Comparison of ENCODE assay signal across 9 mouse cellular contexts in genomic region chr3:52603244-52603704, GRCm38 (mm10).
DNase-seq lines count a peak whose midpoint lies in the region; ATAC-seq lines count a peak whose summit lies in the region.
"Had no signal": no experiment of that assay in that cellular context is flagged by ENCODE, and none has a peak within 500 bp of the region (broad histone marks: within the 10 kb centered on the region; RNA-seq: fewer than 3 reads in every experiment).

No protein-coding gene starts in this region.

- DNase-seq in intestine, embryonic 14.5 days (ENCODE audit: low spot score): peak; percentile 45
- DNase-seq in embryonic facial prominence, embryonic 10.5 days (ENCODE audit: low spot score): peak; percentile 51
- peak; percentile 45 to 85 for DNase-seq in lung, postnatal 4 days
- no peak for DNase-seq in left cerebral cortex, adult 18-20 months (ENCODE audit: low spot score in 2 of 2)
- DNase-seq in left cerebral cortex, postnatal 25 days (ENCODE audit: low spot score in 2 of 2): no peak

- no peaks in the 10 kb centered on the region for H3K4me1 ChIP-seq in intestine, embryonic 14.5 days (replicated peaks; ENCODE audit: control insufficient read depth, insufficient read depth, low read length)
- H3K4me1 ChIP-seq in intestine, embryonic 15.5 days (replicated peaks): no peaks in the 10 kb centered on the region
- H3K4me1 ChIP-seq in embryonic facial prominence, embryonic 10.5 days: peaks cover 12% of the 10 kb centered on the region
- peaks cover 14% of the 10 kb centered on the region for H3K4me1 ChIP-seq in heart, embryonic 13.5 days
- H3K4me1 ChIP-seq in hindbrain, embryonic 12.5 days: peaks cover 10% of the 10 kb centered on the region

- no peaks in the 10 kb centered on the region for H3K9me3 ChIP-seq in intestine, embryonic 14.5 days (ENCODE audit: control insufficient read depth, low read length)
- H3K9me3 ChIP-seq in intestine, embryonic 15.5 days: no peaks in the 10 kb centered on the region
- no peaks in the 10 kb centered on the region for H3K9me3 ChIP-seq in embryonic facial prominence, embryonic 10.5 days
- H3K9me3 ChIP-seq in heart, embryonic 13.5 days: no peaks in the 10 kb centered on the region
- H3K9me3 ChIP-seq in hindbrain, embryonic 12.5 days (replicated peaks): no peaks in the 10 kb centered on the region

- no peak overlapping the region for H3K27ac ChIP-seq in intestine, embryonic 14.5 days (ENCODE audit: low read depth)
- H3K27ac ChIP-seq in intestine, embryonic 15.5 days: no peak overlapping the region
- 0 out of 2 replicates have a peak overlapping the region, but pooled peaks have one; percentile 14 for H3K27ac ChIP-seq in embryonic facial prominence, embryonic 10.5 days (replicated peaks)
- H3K27ac ChIP-seq in heart, embryonic 13.5 days (replicated peaks): no peak overlapping the region
- H3K27ac ChIP-seq in hindbrain, embryonic 12.5 days: no peak overlapping the region

- H3K9ac ChIP-seq in intestine, embryonic 14.5 days (ENCODE audit: low read length): no peak overlapping the region
- no peak overlapping the region for H3K9ac ChIP-seq in intestine, embryonic 15.5 days
- 0 out of 2 replicates have a peak overlapping the region, but pooled peaks have one; percentile 3 for H3K9ac ChIP-seq in heart, embryonic 13.5 days
- H3K9ac ChIP-seq in hindbrain, embryonic 12.5 days: no peak overlapping the region

- H3K4me3 ChIP-seq in intestine, embryonic 14.5 days (ENCODE audit: low read depth, low read length): no peak overlapping the region
- H3K4me3 ChIP-seq in intestine, embryonic 15.5 days (replicated peaks): no peak overlapping the region
- H3K4me3 ChIP-seq in embryonic facial prominence, embryonic 10.5 days: no peak overlapping the region
- H3K4me3 ChIP-seq in heart, embryonic 13.5 days: no peak overlapping the region
- H3K4me3 ChIP-seq in hindbrain, embryonic 12.5 days: no peak overlapping the region

- 51% methylated on average over 8 of the region's 8 CpGs for WGBS in intestine, embryonic 14.5 days
- 70% methylated on average over 8 of the region's 8 CpGs for WGBS in intestine, embryonic 15.5 days
- WGBS in embryonic facial prominence, embryonic 10.5 days: 70% methylated on average over 8 of the region's 8 CpGs
- WGBS in heart, embryonic 13.5 days: 42% methylated on average over 8 of the region's 8 CpGs
- 72% methylated on average over 7 of the region's 8 CpGs for WGBS in hindbrain, embryonic 12.5 days

- intact Hi-C loops in left cerebral cortex, postnatal 25 days (cut with DNase I): loop anchor here (10.0 kb wide), 1 partner anchor 338 kb away; the partner anchor contains the start of gene Foxo1

- H3K27me3 ChIP-seq in intestine, embryonic 14.5 days (replicated peaks; ENCODE audit: control insufficient read depth, insufficient read depth, low read length): no peaks in the 10 kb centered on the region
- no peaks in the 10 kb centered on the region for H3K27me3 ChIP-seq in intestine, embryonic 15.5 days (replicated peaks)
- H3K27me3 ChIP-seq in embryonic facial prominence, embryonic 10.5 days (replicated peaks; ENCODE audit: low read depth, poor library complexity, severe bottlenecking): no peaks in the 10 kb centered on the region
- H3K27me3 ChIP-seq in heart, embryonic 13.5 days (replicated peaks): no peaks in the 10 kb centered on the region
- H3K27me3 ChIP-seq in hindbrain, embryonic 12.5 days: no peaks in the 10 kb centered on the region; the same call in 1 of the 2 replicates

- no peak overlapping the region for H3K4me2 ChIP-seq in intestine, embryonic 14.5 days (ENCODE audit: low read length)
- H3K4me2 ChIP-seq in intestine, embryonic 15.5 days (replicated peaks): no peak overlapping the region
- H3K4me2 ChIP-seq in heart, embryonic 13.5 days: no peak overlapping the region
- H3K4me2 ChIP-seq in hindbrain, embryonic 12.5 days (replicated peaks): no peak overlapping the region

- no peaks in the 10 kb centered on the region for H3K36me3 ChIP-seq in intestine, embryonic 14.5 days (ENCODE audit: control insufficient read depth, insufficient read depth, low read length)
- no peaks in the 10 kb centered on the region for H3K36me3 ChIP-seq in intestine, embryonic 15.5 days
- H3K36me3 ChIP-seq in embryonic facial prominence, embryonic 10.5 days (replicated peaks): no peaks in the 10 kb centered on the region
- H3K36me3 ChIP-seq in heart, embryonic 13.5 days: no peaks in the 10 kb centered on the region
- no peaks in the 10 kb centered on the region for H3K36me3 ChIP-seq in hindbrain, embryonic 12.5 days
- H3K36me3 ChIP-seq: G1E had no signal

- no peak for ATAC-seq in intestine, embryonic 14.5 days (replicated peaks; ENCODE audit: low FRiP score, low TSS enrichment, low read depth)
- no peak; the same call in 1 of the 2 replicates for ATAC-seq in intestine, embryonic 15.5 days
- 0 out of 2 replicates have a peak, but pooled peaks have one; percentile 25 for ATAC-seq in heart, embryonic 13.5 days (ENCODE audit: extremely low read depth, insufficient number of reproducible peaks, low FRiP score, low TSS enrichment)
- no peak for ATAC-seq in hindbrain, embryonic 12.5 days (ENCODE audit: low FRiP score)

Comparison
In these comparisons a context has a peak if more than half of its experiments do, and no peak if none do; other contexts are left out.
1. DNase-seq: peak in intestine, embryonic 14.5 days (single experiment), embryonic facial prominence, embryonic 10.5 days (single experiment) and lung, postnatal 4 days (2 of 2); none in left cerebral cortex, adult 18-20 months (0 of 2) and left cerebral cortex, postnatal 25 days (0 of 2).